Mouse (Mus musculus) subcutaneous adipose tissue, adult 2 months (tissue): ENCODE data around the gene Atg14. TPM values are rescaled to one million over a fixed set of nuclear protein-coding genes. Genes with fewer than 3 reads are reported as not detected.

ENCODE experiments used
- polyA plus RNA-seq: library from polyadenylated mRNA; depleted of rRNA; stranded (reverse); fragments of >200 nt; gene quantifications from 2 replicates; pipeline ENCODE4 v1.2.3, GENCODE M21; 2012; ENCODE audit warnings: low replicate concordance; rRNA removed

Atg14 gene
- polyA plus RNA-seq, result 7.9 and 10.9 TPM in 2 replicates

DNA sequence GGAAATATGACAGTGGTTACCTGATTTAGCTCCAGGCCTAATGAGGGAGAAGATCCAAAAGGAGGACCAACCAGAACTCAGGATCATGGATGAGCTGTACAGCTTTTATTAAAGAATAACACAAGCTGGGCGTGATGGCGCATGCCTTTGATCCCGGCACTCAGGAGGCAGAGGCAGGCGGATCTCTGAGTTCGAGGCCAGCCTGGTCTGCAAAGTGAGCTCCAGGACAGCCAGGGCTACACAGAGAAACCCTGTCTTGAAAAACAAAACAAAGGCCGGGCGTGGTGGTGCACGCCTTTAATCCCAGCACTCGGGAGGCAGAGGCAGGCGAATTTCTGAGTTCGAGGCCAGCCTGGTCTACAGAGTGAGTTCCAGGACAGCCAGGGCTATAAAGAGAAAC lies at the start of gene Atg14:
Gene Atg14 (minus strand): TSS at position 101 of the 400 bp plus-strand sequence.

Other genes with a start within 250 kb of the Atg14 start
- gene Lgals3, start 202.9 kb downstream of the Atg14 start, polyA plus RNA-seq, result 167 and 321 TPM in 2 replicates
- gene Dlgap5, start 152.2 kb downstream of the Atg14 start, polyA plus RNA-seq, result 0.37 and 2.1 TPM in 2 replicates
- 14.6 and 14.8 TPM in 2 replicates for gene Fbxo34, start 120.2 kb downstream of the Atg14 start, polyA plus RNA-seq
- gene Ktn1, start 77.8 kb upstream of the Atg14 start, polyA plus RNA-seq, result 5.5 and 9.4 TPM in 2 replicates